Mouse (Mus musculus) monocyte, adult 2 months (primary cell): ENCODE data around the gene Tmod1.

Source experiments
- DNase-seq, 2 experiments: peaks; one replicate each; pipeline ENCODE4 v3.0.0; 2022; ENCODE audit warnings: low spot score in 2 of 2, low read depth in 1 of 2

Gene Tmod1

GRCm38 (mm10) chr4:46053323-46054107, 14.8 kb downstream of the Tmod1 start:
- DNase-seq = no peak

GRCm38 (mm10) chr4:46056163-46056562, 17.4 kb downstream of the Tmod1 start:
- no peak for DNase-seq

GRCm38 (mm10) chr4:46061259-46061962, 22.7 kb downstream of the Tmod1 start:
- no peak for DNase-seq

- DNase-seq = no peak
Observed at GRCm38 (mm10) chr4:46063841-46064240, 25.1 kb downstream of the Tmod1 start.

GRCm38 (mm10) chr4:46064263-46064662, 25.5 kb downstream of the Tmod1 start:
- DNase-seq = no peak

GRCm38 (mm10) chr4:46064961-46065360, 26.2 kb downstream of the Tmod1 start:
- no peak for DNase-seq

GRCm38 (mm10) chr4:46065695-46066340, 27.1 kb downstream of the Tmod1 start:
- no peak for DNase-seq

- no peak for DNase-seq
Observed at GRCm38 (mm10) chr4:46068060-46068459, 29.3 kb downstream of the Tmod1 start.

GRCm38 (mm10) chr4:46068573-46068972, 29.8 kb downstream of the Tmod1 start:
- DNase-seq = no peak

GRCm38 (mm10) chr4:46069851-46070482, 31.2 kb downstream of the Tmod1 start:
- no peak for DNase-seq

- no peak for DNase-seq
Observed at GRCm38 (mm10) chr4:46072631-46073030, 33.9 kb downstream of the Tmod1 start.

GRCm38 (mm10) chr4:46073736-46074135, 35.0 kb downstream of the Tmod1 start:
- DNase-seq = no peak

- no peak for DNase-seq
Observed at GRCm38 (mm10) chr4:46075664-46076063, 36.9 kb downstream of the Tmod1 start.

GRCm38 (mm10) chr4:46076892-46077291, 38.2 kb downstream of the Tmod1 start:
- DNase-seq = no peak

GRCm38 (mm10) chr4:46080261-46080660, 41.5 kb downstream of the Tmod1 start:
- DNase-seq = no peak

- no peak for DNase-seq
Observed at GRCm38 (mm10) chr4:46082555-46082954, 43.8 kb downstream of the Tmod1 start.

GRCm38 (mm10) chr4:46084416-46085172, 45.9 kb downstream of the Tmod1 start:
- DNase-seq = no peak

- no peak for DNase-seq
Observed at GRCm38 (mm10) chr4:46085223-46085811, 46.6 kb downstream of the Tmod1 start.

- no peak for DNase-seq
Observed at GRCm38 (mm10) chr4:46086718-46087426, 48.1 kb downstream of the Tmod1 start.

- no peak for DNase-seq
Observed at GRCm38 (mm10) chr4:46087427-46087771, 48.7 kb downstream of the Tmod1 start.
